Mouse (Mus musculus) limb, embryonic 15.5 days (tissue): ENCODE measurements around the gene Sept4. TPM values are rescaled to one million over a fixed set of nuclear protein-coding genes. Genes with fewer than 3 reads are reported as not detected.

Experiments
- ATAC-seq: fragments of 200-750 bp; cut with Nextera tagmentation; 2 replicates; pipeline ENCODE4 v1.8.0; 2017; ENCODE audit warnings: low read depth, moderate TSS enrichment; ENCODE audit not compliant: insufficient number of reproducible peaks, low FRiP score, low TSS enrichment
- H3K27ac ChIP-seq: fragments of 300-500 bp; sonication (generic); 2 replicates; pipeline ENCODE4 v1.5.1; 2015; ENCODE audit warnings: moderate library complexity, mild to moderate bottlenecking, inconsistent platforms
- H3K27me3 ChIP-seq: fragments of 300-500 bp; sonication (generic); 2 replicates; pipeline ENCODE4 v1.6.1; 2015; ENCODE audit warnings: inconsistent platforms
- H3K36me3 ChIP-seq: fragments of 300-500 bp; sonication (generic); 2 replicates; pipeline ENCODE4 v1.6.1; 2015; ENCODE audit warnings: inconsistent platforms
- H3K4me1 ChIP-seq: fragments of 300-500 bp; sonication (generic); 2 replicates; pipeline ENCODE4 v1.6.1; 2015; ENCODE audit warnings: inconsistent platforms
- H3K4me2 ChIP-seq: fragments of 300-500 bp; sonication (generic); 2 replicates; pipeline ENCODE4 v1.6.1; 2015; ENCODE audit warnings: mild to moderate bottlenecking, inconsistent platforms
- H3K4me3 ChIP-seq: fragments of 300-500 bp; sonication (generic); 2 replicates; pipeline ENCODE4 v1.5.1; 2015; ENCODE audit warnings: mild to moderate bottlenecking, inconsistent platforms
- H3K9ac ChIP-seq: fragments of 300-500 bp; sonication (generic); 2 replicates; pipeline ENCODE4 v1.6.1; 2015; ENCODE audit warnings: inconsistent platforms
- H3K9me3 ChIP-seq: fragments of 300-500 bp; sonication (generic); 2 replicates; pipeline ENCODE4 v1.6.1; 2016; ENCODE audit warnings: inconsistent platforms
- WGBS: fragments of 180-500 bp; shearing (Covaris S2); methylation state at CpG from one replicate; pipeline ENCODE4 v1.1.7; 2015; 5-methylcytosine and 5-hydroxymethylcytosine counted together
- polyA plus RNA-seq: library from polyadenylated mRNA; unstranded; fragments of >200 nt; fragmentation: Nextera tagmentation; extraction: Ambion mirVana; gene quantifications from 2 replicates; pipeline ENCODE4 v1.2.1, GENCODE M21; 2015

Sept4 gene
- polyA plus RNA-seq, 1 experiment from 2014 or later, result 25.5 TPM

GRCm38 (mm10) chr11:87555106-87555703 lies 13.5 kb upstream of the Sept4 start:
- Histone ChIP-seq H3K4me2 (no peak overlapping the region), H3K4me1 (no peaks in the 10 kb centered on the region), H3K27me3 (no peaks in the 10 kb centered on the region), H3K9ac (no peak overlapping the region), H3K9me3 (no peaks in the 10 kb centered on the region), H3K36me3 (no peaks in the 10 kb centered on the region), H3K4me3 (no peak overlapping the region), H3K27ac (no peak overlapping the region)
- no peak for ATAC-seq
- 40% methylated on average over 2 of the region's 2 CpGs for WGBS

DNA sequence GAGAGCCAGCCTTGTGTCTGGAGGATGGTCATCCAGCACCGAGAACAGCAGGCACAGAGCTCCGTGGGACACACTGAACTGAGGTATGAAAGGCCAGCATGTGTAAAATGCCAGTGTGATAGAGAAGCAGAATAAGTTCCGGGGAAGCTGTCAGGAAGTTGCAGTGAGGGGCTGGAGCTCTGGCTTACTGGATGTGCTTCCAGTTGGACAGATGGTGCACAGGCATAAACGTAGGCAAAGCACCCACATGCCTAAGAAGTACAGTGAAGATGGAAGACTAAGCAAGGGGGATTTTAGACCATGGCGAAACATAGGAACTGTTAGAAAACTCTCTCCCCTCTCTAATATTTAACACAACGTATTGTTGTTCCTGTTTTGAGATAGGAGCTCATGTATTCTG lies 7.5 kb upstream of the Sept4 start:
- no peaks in the 10 kb centered on the region for H3K4me1 ChIP-seq
- ATAC-seq, result no peak
- H3K4me2 ChIP-seq, result no peak overlapping the region
- no peak overlapping the region for H3K4me3 ChIP-seq
- H3K36me3 ChIP-seq, result no peaks in the 10 kb centered on the region
- no peak overlapping the region for H3K9ac ChIP-seq
- no peaks in the 10 kb centered on the region for H3K9me3 ChIP-seq
- WGBS, result 65% methylated on average over 6 of the region's 6 CpGs
- H3K27me3 ChIP-seq, result no peaks in the 10 kb centered on the region
- no peak overlapping the region for H3K27ac ChIP-seq

GRCm38 (mm10) chr11:87566501-87566900 lies 2.2 kb upstream of the Sept4 start, which contains the start of gene Gm11492:
Gm11492 (plus strand) TSS chr11:87566653.
- Histone ChIP-seq H3K27ac (no peak within 1 kb of the TSS), H3K9ac (no peak within 1 kb of the TSS), H3K9me3 (no peaks in the 10 kb centered on the region), H3K27me3 (no peaks in the 10 kb centered on the region), H3K4me3 (no peak within 1 kb of the TSS), H3K36me3 (no peaks in the 10 kb centered on the region), H3K4me2 (no peak within 1 kb of the TSS), H3K4me1 (peaks cover under 1% of the 10 kb centered on the region; the same call in 1 of the 2 replicates)
- WGBS, result 79% methylated on average over 3 of the region's 3 CpGs
- ATAC-seq, result no peak

DNA sequence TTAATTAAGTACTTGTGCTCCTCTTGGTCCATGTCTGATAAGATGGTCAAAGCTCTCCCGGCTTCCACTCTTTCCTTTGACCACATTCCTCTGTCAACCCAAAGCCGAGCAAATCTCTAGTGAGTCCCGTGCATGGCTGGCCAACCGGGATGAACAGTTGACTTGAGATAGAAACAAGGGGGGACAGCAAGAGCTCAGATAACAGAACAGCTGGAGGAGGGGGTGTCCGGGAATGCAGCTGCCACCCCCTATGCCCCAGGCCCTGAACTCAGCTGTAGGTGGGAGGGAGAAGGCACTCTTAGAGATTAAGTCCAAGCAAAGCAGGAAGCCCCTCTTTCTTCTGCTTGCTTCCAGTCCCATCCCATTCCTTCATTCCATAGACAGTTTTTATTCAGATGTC lies 2.0 kb downstream of the Sept4 start:
- ATAC-seq, result no peak
- no peaks in the 10 kb centered on the region for H3K9me3 ChIP-seq
- no peak overlapping the region for H3K4me2 ChIP-seq
- H3K4me3 ChIP-seq, result no peak overlapping the region
- no peaks in the 10 kb centered on the region for H3K27me3 ChIP-seq
- no peak overlapping the region; the same call in 1 of the 2 replicates for H3K27ac ChIP-seq
- WGBS, result 70% methylated on average over 5 of the region's 5 CpGs
- H3K36me3 ChIP-seq, result no peaks in the 10 kb centered on the region
- H3K9ac ChIP-seq, result no peak overlapping the region
- H3K4me1 ChIP-seq, result peaks cover 3% of the 10 kb centered on the region; the same call in 1 of the 2 replicates

- Histone ChIP-seq H3K4me3 (no peak overlapping the region), H3K4me1 (peaks cover 3% of the 10 kb centered on the region; the same call in 1 of the 2 replicates), H3K9me3 (no peaks in the 10 kb centered on the region), H3K36me3 (no peaks in the 10 kb centered on the region), H3K27ac (peak overlapping the region; percentile 44; the same call in 1 of the 2 replicates), H3K9ac (no peak overlapping the region), H3K4me2 (no peak overlapping the region), H3K27me3 (no peaks in the 10 kb centered on the region)
- no peak for ATAC-seq
- 87% methylated on average over 1 of the region's 1 CpGs for WGBS
Measured at GRCm38 (mm10) chr11:87571361-87571950, 2.8 kb downstream of the Sept4 start.

- H3K9ac ChIP-seq, result no peak overlapping the region
- no peak overlapping the region for H3K4me2 ChIP-seq
- 77% methylated on average over 7 of the region's 7 CpGs for WGBS
- no peaks in the 10 kb centered on the region for H3K36me3 ChIP-seq
- no peak overlapping the region for H3K4me3 ChIP-seq
- 0 out of 2 replicates have a peak overlapping the region, but pooled peaks have one; percentile 27 for H3K27ac ChIP-seq
- no peaks in the 10 kb centered on the region for H3K9me3 ChIP-seq
- no peak for ATAC-seq
- H3K4me1 ChIP-seq, result peaks cover 14% of the 10 kb centered on the region
- no peaks in the 10 kb centered on the region for H3K27me3 ChIP-seq
Measured at GRCm38 (mm10) chr11:87573751-87574150, 5.0 kb downstream of the Sept4 start.

DNA sequence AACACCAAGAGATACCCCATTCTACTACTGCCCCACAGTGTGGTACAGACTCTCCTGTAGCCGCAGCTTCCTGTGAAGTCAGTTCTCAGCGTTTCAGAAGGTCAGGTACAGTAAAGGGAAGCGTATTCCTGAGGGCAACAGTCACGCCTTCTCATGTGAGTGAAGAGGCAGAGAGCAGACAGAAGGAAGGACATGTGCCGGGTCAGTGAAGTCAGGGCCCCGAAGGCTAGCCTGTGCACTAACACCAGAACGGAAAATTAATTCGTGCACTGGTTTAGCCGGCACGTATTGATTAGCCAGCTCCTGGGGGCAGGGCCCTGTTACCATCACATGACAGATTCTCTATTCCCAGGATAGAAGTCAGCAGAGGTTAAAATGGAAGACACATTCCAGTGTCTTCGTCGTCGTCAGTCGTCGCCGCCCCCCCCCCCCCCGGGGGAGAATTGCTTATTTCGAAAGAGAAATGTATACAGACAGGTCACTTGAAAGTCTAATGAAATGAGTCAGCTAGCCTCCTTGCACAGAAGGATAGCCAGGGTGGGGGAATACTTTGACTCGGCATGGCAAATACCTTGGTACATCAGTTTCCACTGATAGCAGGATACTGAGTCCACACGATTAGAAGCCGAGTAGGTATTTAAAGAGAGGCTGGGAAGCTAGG lies 5.9 kb downstream of the Sept4 start:
- Histone ChIP-seq H3K27me3 (no peaks in the 10 kb centered on the region), H3K4me2 (no peak overlapping the region), H3K36me3 (no peaks in the 10 kb centered on the region), H3K4me3 (no peak overlapping the region), H3K4me1 (peaks cover 16% of the 10 kb centered on the region), H3K9me3 (no peaks in the 10 kb centered on the region), H3K9ac (no peak overlapping the region), H3K27ac (no peak overlapping the region; the same call in 1 of the 2 replicates)
- ATAC-seq, result no peak
- WGBS, result 68% methylated on average over 21 of the region's 21 CpGs

- Histone ChIP-seq H3K9me3 (no peaks in the 10 kb centered on the region), H3K4me1 (peaks cover 14% of the 10 kb centered on the region), H3K36me3 (no peaks in the 10 kb centered on the region), H3K27ac (no peak overlapping the region), H3K9ac (no peak overlapping the region; the same call in 1 of the 2 replicates), H3K27me3 (no peaks in the 10 kb centered on the region), H3K4me2 (peak overlapping the region; percentile 86), H3K4me3 (peak overlapping the region; percentile 49)
- no peak for ATAC-seq
- WGBS, result 15% methylated on average over 6 of the region's 6 CpGs
Measured at GRCm38 (mm10) chr11:87577601-87578248, 9.0 kb downstream of the Sept4 start.

GRCm38 (mm10) chr11:87578249-87578962 lies 9.7 kb downstream of the Sept4 start:
- Histone ChIP-seq H3K27ac (0 out of 2 replicates have a peak overlapping the region, but pooled peaks have one; percentile 19), H3K4me1 (peaks cover 14% of the 10 kb centered on the region)
- ATAC-seq, result peak; percentile 62

DNA sequence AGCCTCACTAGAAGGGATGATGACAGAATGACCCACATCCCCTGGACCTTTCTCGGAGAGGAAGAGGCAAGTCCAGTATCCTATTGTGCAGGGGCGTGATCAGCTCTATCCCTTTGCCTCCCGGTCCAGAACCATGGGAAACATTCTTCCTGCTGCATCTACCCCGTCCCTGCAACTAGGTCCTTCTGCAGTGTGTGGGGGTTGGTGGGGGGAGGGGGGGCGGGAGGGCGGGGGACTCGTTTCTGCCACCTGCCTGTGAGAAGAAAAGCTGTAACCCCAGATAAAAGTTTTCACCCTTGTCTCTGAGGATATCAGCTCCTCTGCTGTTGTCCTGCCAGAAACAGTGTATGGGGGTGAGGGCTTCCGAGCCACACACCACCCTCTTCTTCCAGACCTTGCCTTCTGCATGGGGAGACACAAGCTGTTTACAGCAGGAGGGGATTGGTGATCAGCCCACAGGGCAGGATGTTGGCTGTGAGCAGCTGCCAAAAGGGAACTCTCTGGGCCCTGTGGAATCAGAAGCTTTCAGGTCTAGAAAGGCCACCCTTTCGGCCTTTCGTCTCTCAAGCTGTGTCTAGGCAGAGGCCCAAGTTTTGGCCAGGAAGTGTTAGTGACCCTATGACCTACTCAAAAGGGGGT lies 10.4 kb downstream of the Sept4 start:
- peak overlapping the region; percentile 86 for H3K4me2 ChIP-seq
- H3K27ac ChIP-seq, result no peak overlapping the region
- ATAC-seq, result no peak
- WGBS, result 19% methylated on average over 10 of the region's 10 CpGs
- no peaks in the 10 kb centered on the region for H3K36me3 ChIP-seq
- H3K9me3 ChIP-seq, result no peaks in the 10 kb centered on the region
- peaks cover 14% of the 10 kb centered on the region for H3K4me1 ChIP-seq
- no peaks in the 10 kb centered on the region for H3K27me3 ChIP-seq
- no peak overlapping the region for H3K9ac ChIP-seq
- H3K4me3 ChIP-seq, result peak overlapping the region; percentile 49

More at GRCm38 (mm10) chr11:87578249-87578962, 9.7 kb downstream of the Sept4 start:
- peak overlapping the region; percentile 86 for H3K4me2 ChIP-seq
- no peaks in the 10 kb centered on the region for H3K36me3 ChIP-seq
- no peaks in the 10 kb centered on the region for H3K9me3 ChIP-seq
- peak overlapping the region; percentile 49 for H3K4me3 ChIP-seq
- peak overlapping the region; percentile 7; the same call in 1 of the 2 replicates for H3K9ac ChIP-seq
- WGBS, result under 1% methylated on average over 40 of the region's 40 CpGs
- H3K27me3 ChIP-seq, result no peaks in the 10 kb centered on the region

DNA sequence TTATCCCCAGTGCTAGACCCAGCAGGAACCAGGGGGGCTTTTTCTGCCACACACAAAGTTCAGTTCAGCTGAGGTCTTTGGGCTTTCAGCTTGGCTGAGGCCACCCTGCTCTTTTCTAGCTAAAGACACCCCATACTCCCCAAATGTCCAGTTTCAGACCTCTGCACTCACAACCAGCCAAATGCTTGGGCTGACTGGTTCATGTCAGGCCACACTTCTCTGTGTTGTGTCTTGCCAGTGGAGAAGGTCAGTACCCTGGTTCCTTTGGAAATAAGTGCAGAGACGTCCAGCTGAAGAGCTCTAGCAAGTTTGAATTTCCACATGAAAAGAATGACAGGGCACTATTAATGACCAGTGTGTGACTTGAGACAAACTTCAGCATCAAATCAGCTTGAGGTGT lies 11.0 kb downstream of the Sept4 start:
- no peaks in the 10 kb centered on the region for H3K27me3 ChIP-seq
- no peaks in the 10 kb centered on the region for H3K36me3 ChIP-seq
- H3K27ac ChIP-seq, result no peak overlapping the region
- H3K4me3 ChIP-seq, result 0 out of 2 replicates have a peak overlapping the region, but pooled peaks have one; percentile 49
- H3K9me3 ChIP-seq, result no peaks in the 10 kb centered on the region
- no peak overlapping the region for H3K9ac ChIP-seq
- peaks cover 17% of the 10 kb centered on the region for H3K4me1 ChIP-seq
- WGBS, result 49% methylated on average over 1 of the region's 1 CpGs
- no peak overlapping the region for H3K4me2 ChIP-seq
- no peak for ATAC-seq
